Mouse (Mus musculus) thymus, postnatal 4 days (tissue): ENCODE data around the gene Pold4.

Source experiments
- DNase-seq: peaks from one replicate; pipeline ENCODE4 v3.0.0; 2021

Pold4 gene

GRCm38 (mm10) chr19:4204889-4205288, 26.8 kb upstream of the Pold4 start:
- DNase-seq, result no peak

- peak; percentile 67 for DNase-seq
Measured at GRCm38 (mm10) chr19:4206971-4207370, 24.7 kb upstream of the Pold4 start.

GRCm38 (mm10) chr19:4208563-4208962, 23.1 kb upstream of the Pold4 start:
- DNase-seq, result no peak

GRCm38 (mm10) chr19:4211891-4212588, 19.7 kb upstream of the Pold4 start:
- DNase-seq, result no peak

GRCm38 (mm10) chr19:4213524-4213974, 18.1 kb upstream of the Pold4 start:
- peak; percentile 17 for DNase-seq

GRCm38 (mm10) chr19:4214071-4214770, 17.5 kb upstream of the Pold4 start, which contains the start of the genes Clcf1 and AC109138.7:
TSS of gene Clcf1 (plus strand) at chr19:4214238.
TSS of gene AC109138.7 (plus strand) at chr19:4214357.
- peak; percentile 70 for DNase-seq

GRCm38 (mm10) chr19:4214771-4215450, 16.8 kb upstream of the Pold4 start:
- peak; percentile 53 for DNase-seq

GRCm38 (mm10) chr19:4215451-4215840, 16.3 kb upstream of the Pold4 start:
- peak; percentile 35 for DNase-seq

- DNase-seq, result no peak
Measured at GRCm38 (mm10) chr19:4216041-4216685, 15.5 kb upstream of the Pold4 start.

GRCm38 (mm10) chr19:4217140-4217539, 14.6 kb upstream of the Pold4 start:
- DNase-seq, result no peak

- peak; percentile 4 for DNase-seq
Measured at GRCm38 (mm10) chr19:4217855-4218254, 13.8 kb upstream of the Pold4 start.

GRCm38 (mm10) chr19:4218293-4218692, 13.4 kb upstream of the Pold4 start:
- peak; percentile 12 for DNase-seq

GRCm38 (mm10) chr19:4218784-4219183, 12.9 kb upstream of the Pold4 start:
- peak; percentile 11 for DNase-seq

- DNase-seq, result no peak
Measured at GRCm38 (mm10) chr19:4219943-4220342, 11.8 kb upstream of the Pold4 start.

- peak; percentile 48 for DNase-seq
Measured at GRCm38 (mm10) chr19:4220416-4220815, 11.3 kb upstream of the Pold4 start.

GRCm38 (mm10) chr19:4220957-4221743, 10.5 kb upstream of the Pold4 start:
- DNase-seq, result peak; percentile 38

- peak; percentile 32 for DNase-seq
Measured at GRCm38 (mm10) chr19:4222165-4222564, 9.5 kb upstream of the Pold4 start.

GRCm38 (mm10) chr19:4226779-4227178, 4.9 kb upstream of the Pold4 start:
- DNase-seq, result peak; percentile 20

GRCm38 (mm10) chr19:4227446-4227845, 4.3 kb upstream of the Pold4 start:
- peak; percentile 45 for DNase-seq

GRCm38 (mm10) chr19:4227894-4228678, 3.6 kb upstream of the Pold4 start:
- DNase-seq, result peak; percentile 72

- DNase-seq, result no peak
Measured at GRCm38 (mm10) chr19:4228891-4229290, 2.8 kb upstream of the Pold4 start.
